Mouse (Mus musculus) cerebellum, adult 11 months (tissue): ENCODE measurements around the gene Tysnd1.

Source experiments
- DNase-seq: peaks from one replicate; pipeline ENCODE4 v3.0.0; 2022

Gene Tysnd1

GRCm38 (mm10) chr10:61694870-61695670, at the start of gene Tysnd1:
TSS of gene Tysnd1 (plus strand) at chr10:61695514.
- peak; percentile 96 for DNase-seq

GRCm38 (mm10) chr10:61646557-61646956, 48.8 kb upstream of the Tysnd1 start:
- no peak for DNase-seq

DNA sequence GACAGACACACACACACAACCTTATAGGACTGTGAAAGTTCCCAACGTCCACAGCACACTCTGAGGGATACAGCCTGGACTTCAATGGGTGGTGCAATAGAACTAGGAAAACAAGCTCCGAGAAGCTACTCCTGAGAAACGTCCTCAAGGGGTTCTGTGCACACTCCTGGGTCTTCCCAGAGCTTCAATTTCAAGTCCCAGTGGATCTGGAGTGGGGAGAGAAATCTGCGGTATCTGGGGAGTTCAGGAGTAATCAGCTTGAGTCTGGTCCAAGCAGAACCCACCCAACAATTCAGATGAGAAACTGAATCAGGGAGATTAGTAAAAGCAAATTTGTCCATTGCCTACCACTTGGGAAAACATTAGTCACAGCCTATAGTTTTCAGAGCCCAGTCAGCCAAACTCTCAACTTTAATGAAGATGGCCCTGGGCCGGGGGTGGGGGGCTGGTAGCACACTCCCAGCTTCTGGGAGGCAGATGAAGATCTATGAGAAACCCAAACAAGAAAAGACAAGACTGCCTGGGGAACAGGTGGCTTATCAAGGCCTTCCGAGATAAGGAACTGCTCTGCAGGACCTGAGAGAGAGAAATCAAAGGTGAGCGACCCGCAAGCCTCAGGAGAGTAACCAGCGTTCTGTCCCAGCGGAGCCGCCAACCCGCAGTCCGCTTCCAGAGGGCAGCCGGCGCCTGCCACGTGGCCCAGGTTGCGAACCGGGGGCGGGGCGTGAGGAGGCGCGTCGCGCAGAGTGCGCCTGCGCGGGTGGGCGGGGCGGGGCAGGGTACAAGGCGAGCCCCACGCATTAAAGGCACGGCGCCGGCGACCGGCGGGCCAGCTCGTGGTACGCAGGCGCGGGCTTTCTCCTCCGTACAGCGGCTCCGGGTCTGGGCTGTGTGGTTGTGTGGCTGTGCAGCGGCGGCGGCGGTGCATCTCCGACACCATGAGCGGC, 47.3 kb upstream of the Tysnd1 start, which contains the start of gene Ppa1:
Gene Ppa1 (plus strand): TSS at position 763 of the 947 bp plus-strand sequence.
- peak; percentile 85 for DNase-seq

DNA sequence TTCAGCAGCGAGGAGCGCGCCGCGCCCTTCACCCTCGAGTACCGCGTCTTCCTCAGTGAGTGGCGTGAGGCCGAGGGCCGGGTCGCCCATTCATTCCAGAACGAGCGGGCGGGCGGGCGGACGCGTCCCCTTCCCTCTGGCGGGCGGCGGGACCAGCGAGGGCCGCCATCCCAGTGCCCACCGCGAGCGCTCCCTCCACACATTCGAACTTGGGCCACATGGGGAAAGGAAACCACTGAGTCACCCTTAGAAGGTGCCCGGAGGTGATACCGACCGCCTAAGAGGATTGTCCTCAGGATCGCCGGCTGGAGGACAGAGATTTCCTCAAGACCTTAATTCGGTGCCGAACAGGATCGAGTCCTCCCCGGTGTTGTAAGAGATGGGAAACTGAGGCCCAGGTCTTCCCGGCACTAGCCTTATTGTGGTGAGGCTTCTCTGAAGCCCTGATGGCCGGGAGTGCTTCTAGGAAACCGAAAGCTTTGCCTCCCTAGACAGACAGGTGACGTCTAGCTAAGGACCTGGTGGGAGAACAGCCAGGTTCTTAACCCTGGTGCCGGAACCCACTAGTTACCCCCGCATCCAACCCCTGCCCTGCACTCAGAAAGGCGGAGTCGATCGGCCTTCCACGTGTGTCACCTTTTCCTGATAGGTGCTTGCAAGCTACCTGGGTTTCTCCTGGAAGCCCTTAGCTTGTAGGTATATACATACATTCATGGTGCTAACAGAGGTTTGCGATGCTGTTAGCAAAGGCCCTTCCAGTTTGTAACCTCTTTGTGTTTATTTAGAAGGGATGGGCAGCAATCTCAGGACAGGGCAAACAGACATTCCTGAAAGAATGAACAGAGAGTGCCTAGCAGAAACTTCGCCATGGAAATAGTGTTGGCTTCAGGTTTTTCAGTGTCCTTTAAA, 46.3 kb upstream of the Tysnd1 start:
- DNase-seq: peak; percentile 17

DNA sequence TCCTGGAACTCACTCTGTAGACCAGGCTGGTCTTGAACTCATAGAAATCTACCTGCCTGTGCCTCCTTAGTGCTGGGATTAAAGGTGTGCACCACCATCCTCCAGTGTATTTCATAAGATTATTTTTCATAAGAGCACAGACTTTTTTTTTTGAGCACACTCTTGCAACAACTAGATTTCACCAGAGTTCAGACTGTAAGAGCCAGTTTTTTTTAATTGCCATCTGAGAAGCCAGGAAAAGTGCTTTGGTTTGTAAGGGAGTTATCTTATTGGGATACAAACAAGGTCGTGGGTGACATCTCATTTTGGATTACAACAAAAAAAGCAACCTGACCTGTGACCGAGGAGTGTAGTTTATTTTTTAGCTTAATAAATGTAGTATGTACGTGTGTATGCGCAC, 41.2 kb upstream of the Tysnd1 start:
- DNase-seq: no peak

GRCm38 (mm10) chr10:61654691-61655090, 40.6 kb upstream of the Tysnd1 start:
- no peak for DNase-seq

DNA sequence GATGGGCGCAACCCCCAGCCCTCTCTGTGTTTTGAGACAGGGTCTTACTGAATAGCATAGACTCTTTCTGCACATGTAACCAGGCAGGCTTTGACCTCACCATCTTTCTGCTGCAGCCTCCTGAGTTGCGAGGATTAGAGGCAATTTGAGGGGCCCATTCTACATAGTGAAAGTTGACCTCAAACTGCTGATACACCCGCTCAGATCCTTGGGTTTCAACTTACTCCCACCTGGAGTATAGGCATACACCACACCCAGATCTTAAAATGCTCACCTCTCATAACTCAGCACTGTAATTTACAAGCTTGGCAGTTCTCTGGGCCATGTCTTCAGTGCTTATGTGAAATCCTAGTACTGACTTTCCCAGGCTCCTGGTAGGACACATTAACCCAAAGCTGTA, 40.1 kb upstream of the Tysnd1 start:
- no peak for DNase-seq

DNA sequence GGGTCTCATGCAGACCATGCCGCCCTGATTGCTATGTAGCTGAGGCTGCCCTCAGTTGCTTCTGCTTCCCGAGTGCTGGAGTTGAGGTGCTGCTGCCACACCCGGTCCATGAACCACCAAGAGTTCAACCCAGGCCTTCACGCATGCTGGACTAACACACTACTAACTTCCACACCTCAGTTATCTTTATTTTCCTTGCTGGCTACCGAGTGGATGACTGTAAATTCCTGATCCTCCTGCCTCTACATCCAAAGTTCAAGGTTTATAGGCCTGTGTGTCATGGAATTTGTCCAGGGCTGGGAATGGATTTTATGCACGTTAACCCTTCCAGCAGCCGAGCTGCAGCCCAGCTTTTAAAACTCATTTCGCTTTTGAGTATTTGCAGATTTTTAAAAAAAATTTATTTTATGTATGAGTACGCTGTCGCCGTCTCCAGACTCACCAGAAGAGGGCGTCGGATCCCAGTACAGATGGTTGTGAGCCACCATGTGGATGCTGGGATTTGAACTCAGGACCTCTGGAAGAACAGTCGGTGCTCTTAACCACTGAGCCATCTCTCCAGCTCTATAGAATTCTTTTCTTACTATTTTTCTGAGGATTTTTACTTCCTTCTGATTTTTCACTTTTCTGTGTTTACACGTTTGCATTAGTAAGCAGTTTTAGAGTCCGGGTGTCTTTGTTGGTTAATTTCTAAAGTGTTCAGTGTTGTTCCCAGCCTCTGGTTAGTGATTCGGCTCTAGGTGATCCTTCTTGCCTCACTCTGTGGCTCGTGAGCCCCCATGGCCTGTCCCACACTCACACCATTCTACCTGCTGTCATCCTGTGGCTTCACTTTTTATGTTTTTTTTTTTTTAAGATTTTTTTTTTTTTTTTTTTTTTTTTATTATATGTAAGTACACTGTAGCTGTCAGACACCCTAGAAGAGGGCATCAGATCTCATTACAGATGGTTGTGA, 38.1 kb upstream of the Tysnd1 start:
- DNase-seq: no peak

DNA sequence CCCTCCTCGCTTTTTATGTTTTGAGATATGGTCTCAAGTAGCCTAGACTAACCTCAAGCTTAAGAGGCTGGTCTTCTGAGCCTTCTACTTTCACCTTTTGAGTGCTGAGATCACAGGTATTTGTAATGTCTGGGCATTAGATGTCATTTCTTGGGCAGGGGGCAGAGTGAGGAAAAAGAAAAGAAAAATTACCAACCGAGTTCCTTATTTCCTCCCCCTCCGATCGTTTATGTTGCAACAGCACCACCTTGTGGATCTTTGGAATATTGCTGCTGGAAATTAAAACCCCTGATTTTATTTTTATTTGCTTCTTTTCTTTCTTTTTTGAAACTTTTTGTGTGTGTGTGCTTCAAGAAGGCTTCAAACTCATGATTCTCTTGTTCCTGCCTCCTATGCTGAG, 37.3 kb upstream of the Tysnd1 start:
- no peak for DNase-seq

- DNase-seq: no peak
These were observed 33.4 kb upstream of the Tysnd1 start for GRCm38 (mm10) chr10:61661887-61662286.

DNA sequence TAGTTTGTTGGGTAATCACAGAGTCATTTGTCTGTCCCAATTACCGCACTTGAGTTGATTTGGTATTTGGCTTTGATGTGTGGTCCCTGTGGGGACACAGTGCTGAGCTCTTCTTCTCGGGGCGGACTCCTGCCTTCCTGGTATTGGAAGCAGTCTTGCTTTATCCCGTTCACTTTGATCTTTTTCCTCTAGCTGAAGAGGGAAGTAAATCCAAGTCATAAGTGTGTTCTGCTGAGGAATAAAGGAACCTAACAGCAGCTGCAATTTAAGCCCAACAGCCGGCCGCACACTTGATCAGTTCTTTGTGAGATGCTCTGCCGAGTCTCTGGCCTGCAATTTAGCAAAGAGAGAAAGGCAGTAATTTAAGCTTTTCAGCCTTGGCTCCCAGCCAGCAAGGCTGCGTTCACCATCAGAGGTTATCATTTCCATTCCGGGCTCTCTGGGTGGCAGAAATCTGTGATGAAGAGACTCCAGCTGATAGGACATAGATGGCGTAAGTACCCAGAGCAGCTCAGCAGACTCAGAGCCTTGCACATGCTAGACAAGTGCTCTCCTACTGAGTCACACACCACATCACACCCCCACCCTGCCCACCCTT, 32.8 kb upstream of the Tysnd1 start:
- DNase-seq: no peak

DNA sequence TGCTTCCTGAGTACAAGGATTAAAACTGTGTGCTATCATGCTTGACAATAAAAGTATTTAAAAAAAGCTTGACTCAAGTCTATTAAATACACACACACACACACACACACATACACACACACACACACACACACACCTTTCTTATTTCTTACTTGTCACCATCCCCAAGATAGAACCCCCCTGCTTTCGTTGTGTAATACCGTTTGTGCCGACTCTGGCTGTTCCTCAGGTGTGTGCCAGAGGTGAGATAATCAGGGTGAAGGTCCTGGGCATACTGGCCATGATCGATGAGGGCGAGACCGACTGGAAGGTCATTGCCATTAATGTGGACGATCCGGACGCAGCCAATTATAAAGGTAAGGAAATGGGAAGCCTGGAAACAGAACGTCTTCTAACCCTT, 30.2 kb upstream of the Tysnd1 start:
- no peak for DNase-seq

- DNase-seq: no peak
These were observed 29.7 kb upstream of the Tysnd1 start for GRCm38 (mm10) chr10:61665651-61666050.

DNA sequence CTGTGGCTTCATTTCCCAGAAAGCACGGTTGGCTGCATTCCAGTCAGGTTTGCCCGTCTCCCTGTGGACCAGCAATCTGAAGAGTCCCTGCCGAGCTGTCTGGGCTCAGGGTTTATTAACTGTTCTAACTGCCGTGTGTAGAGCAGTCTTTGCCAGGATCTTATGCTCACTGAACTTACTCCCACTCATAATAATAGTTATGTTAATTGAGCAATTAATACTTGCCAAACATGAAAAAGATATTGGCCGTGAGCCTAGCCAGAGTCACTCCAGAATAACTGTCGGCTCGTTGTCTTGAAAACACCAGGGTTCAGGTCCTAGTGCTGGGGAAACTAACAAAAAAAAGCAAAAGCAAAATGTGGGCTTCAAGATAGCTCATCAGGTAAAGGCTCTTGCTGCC, 26.0 kb upstream of the Tysnd1 start:
- DNase-seq: no peak

DNA sequence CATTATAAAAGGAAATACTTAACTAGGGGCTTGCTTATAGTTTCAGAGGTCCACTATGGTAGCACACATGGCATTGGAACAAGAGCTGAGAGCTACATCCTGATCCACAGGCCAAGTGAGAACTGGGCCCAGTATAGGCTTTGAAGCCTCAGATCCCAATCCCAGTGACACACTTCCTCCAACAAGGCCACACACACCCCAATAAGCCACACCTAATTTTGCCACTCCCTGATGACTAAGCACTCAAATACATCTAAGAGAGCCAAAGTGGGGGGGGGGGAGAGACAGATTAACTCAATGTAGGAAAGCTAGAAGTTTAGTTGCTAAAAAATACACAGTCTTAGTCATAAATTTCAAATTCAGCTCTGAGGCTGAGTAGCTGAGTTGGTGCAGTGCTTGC, 25.4 kb upstream of the Tysnd1 start:
- no peak for DNase-seq

GRCm38 (mm10) chr10:61670758-61671157, 24.6 kb upstream of the Tysnd1 start:
- DNase-seq: no peak

DNA sequence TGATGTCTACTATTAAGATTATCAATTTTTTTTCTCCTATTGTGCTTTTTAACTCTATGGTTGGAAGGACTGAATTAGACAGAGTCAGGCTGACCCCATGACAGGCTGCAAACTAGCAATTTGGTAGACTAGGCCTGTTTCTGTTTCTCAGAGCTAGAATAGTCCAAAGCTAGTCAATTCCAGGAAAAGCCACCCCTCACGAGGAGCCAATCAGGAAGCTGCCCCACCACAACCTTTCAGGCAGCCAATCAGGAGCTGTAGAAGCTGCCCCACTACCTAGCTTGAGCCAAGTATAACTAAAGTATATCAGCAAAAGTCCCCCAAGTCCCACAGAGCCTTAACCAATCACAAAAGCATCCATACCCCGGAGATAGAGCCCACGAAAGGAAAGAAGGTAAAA, 19.4 kb upstream of the Tysnd1 start:
- DNase-seq: no peak

GRCm38 (mm10) chr10:61679545-61679944, 15.8 kb upstream of the Tysnd1 start:
- peak; percentile 10 for DNase-seq

DNA sequence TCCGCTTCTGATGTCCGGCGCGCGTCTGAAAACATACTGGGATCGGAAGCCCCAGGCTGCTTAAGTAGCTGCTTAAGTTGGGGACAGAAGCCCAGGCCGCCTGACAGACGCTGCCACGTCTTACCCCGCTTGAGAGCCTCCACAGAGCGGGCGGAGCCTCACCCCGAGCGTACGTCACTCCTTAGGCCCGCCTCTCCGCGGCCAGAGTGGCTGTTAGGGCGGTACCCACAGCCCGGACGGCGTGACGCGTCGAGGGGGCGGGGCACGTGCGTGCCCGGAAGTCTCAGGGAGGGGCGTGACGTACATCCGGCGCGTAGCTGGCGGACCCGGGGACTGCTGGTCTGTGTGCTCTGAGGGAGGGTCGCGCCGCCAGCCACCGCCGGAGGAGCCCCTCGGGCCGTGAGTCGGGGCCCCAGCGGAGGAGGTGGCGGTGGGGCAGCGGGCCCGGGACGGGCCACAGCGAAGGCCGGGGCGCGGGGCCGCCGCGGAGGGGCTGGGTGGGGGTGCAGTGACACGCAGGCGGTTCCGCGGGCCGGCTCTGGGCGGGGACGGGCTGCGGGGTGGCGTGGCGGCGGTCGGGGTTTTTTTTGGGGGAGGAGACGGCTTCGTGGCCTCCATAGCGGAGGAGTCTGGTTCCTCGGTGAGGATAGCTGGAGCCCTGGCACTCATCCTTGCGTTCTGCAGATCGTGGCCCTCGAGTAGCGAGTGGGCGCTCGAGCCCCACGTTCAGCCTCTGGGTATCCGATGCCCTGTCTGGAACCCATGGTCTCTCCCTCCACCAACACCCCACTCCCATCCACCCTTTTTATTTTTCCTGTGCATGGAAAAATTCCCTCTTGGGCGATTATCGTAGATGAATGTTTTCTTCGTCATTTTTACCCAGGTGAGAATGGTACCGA, 15.1 kb upstream of the Tysnd1 start, which contains the start of gene Sar1a:
Gene Sar1a (plus strand): TSS at position 285 of the 899 bp plus-strand sequence.
- peak; percentile 97 for DNase-seq

GRCm38 (mm10) chr10:61689405-61689804, 5.9 kb upstream of the Tysnd1 start:
- no peak for DNase-seq
